Mouse (Mus musculus) megakaryocyte, embryonic 14.5 days (primary cell): ENCODE measurements around the gene Sh3kbp1. TPM values are rescaled to one million over a fixed set of nuclear protein-coding genes. Genes with fewer than 3 reads are reported as not detected.

Experiments used
- H3K27me3 ChIP-seq: replicated peaks from 2 replicates; pipeline ENCODE3; 2012; ENCODE audit warnings: inconsistent platforms
- H3K36me3 ChIP-seq: replicated peaks from 2 replicates; pipeline ENCODE3; 2012; ENCODE audit warnings: low read length, inconsistent platforms, mixed read lengths
- H3K4me1 ChIP-seq: 2 replicates; pipeline ENCODE4 v1.6.1; 2012; ENCODE audit warnings: inconsistent platforms
- H3K4me3 ChIP-seq: replicated peaks from 2 replicates; pipeline ENCODE3; 2012; ENCODE audit warnings: moderate library complexity, mild to moderate bottlenecking, inconsistent platforms
- H3K9me3 ChIP-seq: 2 replicates; pipeline ENCODE4 v1.6.1; 2012; ENCODE audit warnings: inconsistent platforms
- FLI1 ChIP-seq: IDR thresholded peaks from 2 replicates; pipeline ENCODE4 v1.6.1; 2012; ENCODE audit warnings: low read length, inconsistent platforms, mixed read lengths
- GATA1 ChIP-seq: IDR thresholded peaks from 3 replicates; pipeline ENCODE4 v1.6.1; 2012; ENCODE audit warnings: mixed read lengths, low read length, inconsistent platforms, borderline replicate concordance
- polyA plus RNA-seq: library from polyadenylated mRNA; stranded (reverse); fragments of >175 nt; gene quantifications from 2 replicates; pipeline ENCODE4 v1.2.3, GENCODE M21; 2012; ENCODE audit warnings: low replicate concordance; ENCODE audit not compliant: insufficient read depth

Sh3kbp1 gene
- polyA plus RNA-seq, 1 experiment = 1.9 TPM

GRCm38 (mm10) chrX:159850722-159851121 is 223.7 kb downstream of the Sh3kbp1 start:
- H3K36me3 ChIP-seq = no peaks in the 10 kb centered on the region
- H3K27me3 ChIP-seq = peaks cover 3% of the 10 kb centered on the region
- no peaks in the 10 kb centered on the region for H3K4me1 ChIP-seq
- TF ChIP-seq GATA1 (no peak), FLI1 (no peak)
- H3K4me3 ChIP-seq = no peak overlapping the region
- no peaks in the 10 kb centered on the region for H3K9me3 ChIP-seq

- no peak overlapping the region for H3K4me3 ChIP-seq
- TF ChIP-seq FLI1 = no peak
- TF ChIP-seq GATA1 = no peak
- no peaks in the 10 kb centered on the region for H3K9me3 ChIP-seq
- H3K27me3 ChIP-seq = peaks cover 5% of the 10 kb centered on the region
- no peaks in the 10 kb centered on the region for H3K36me3 ChIP-seq
- H3K4me1 ChIP-seq = no peaks in the 10 kb centered on the region
Measured at GRCm38 (mm10) chrX:159856866-159857265, 229.8 kb downstream of the Sh3kbp1 start.

- Histone ChIP-seq H3K9me3 (no peaks in the 10 kb centered on the region), H3K27me3 (peaks cover 6% of the 10 kb centered on the region), H3K4me3 (no peak overlapping the region), H3K4me1 (no peaks in the 10 kb centered on the region), H3K36me3 (no peaks in the 10 kb centered on the region)
- TF ChIP-seq GATA1 (no peak), FLI1 (no peak)
Measured at GRCm38 (mm10) chrX:159858126-159858525, 231.1 kb downstream of the Sh3kbp1 start.

- TF ChIP-seq FLI1 = no peak
- TF ChIP-seq GATA1 = no peak
- Histone ChIP-seq H3K9me3 (no peaks in the 10 kb centered on the region), H3K4me1 (no peaks in the 10 kb centered on the region), H3K36me3 (no peaks in the 10 kb centered on the region), H3K27me3 (peaks cover 7% of the 10 kb centered on the region), H3K4me3 (no peak overlapping the region)
Measured at GRCm38 (mm10) chrX:159860841-159861530, 233.9 kb downstream of the Sh3kbp1 start.

- no peaks in the 10 kb centered on the region for H3K9me3 ChIP-seq
- no peaks in the 10 kb centered on the region for H3K4me1 ChIP-seq
- TF ChIP-seq FLI1 (no peak), GATA1 (no peak)
- peaks cover 7% of the 10 kb centered on the region for H3K27me3 ChIP-seq
- no peak overlapping the region for H3K4me3 ChIP-seq
- no peaks in the 10 kb centered on the region for H3K36me3 ChIP-seq
Measured at GRCm38 (mm10) chrX:159867660-159868059, 240.6 kb downstream of the Sh3kbp1 start.

- TF ChIP-seq GATA1 (no peak), FLI1 (no peak)
- no peaks in the 10 kb centered on the region for H3K9me3 ChIP-seq
Measured at GRCm38 (mm10) chrX:159872521-159872920, 245.4 kb downstream of the Sh3kbp1 start.

GRCm38 (mm10) chrX:159877770-159878169 is 250.7 kb downstream of the Sh3kbp1 start:
- TF ChIP-seq FLI1 (no peak), GATA1 (no peak)
- H3K36me3 ChIP-seq = no peaks in the 10 kb centered on the region
- no peaks in the 10 kb centered on the region for H3K9me3 ChIP-seq
- no peak overlapping the region for H3K4me3 ChIP-seq
- no peaks in the 10 kb centered on the region; the same call in 1 of the 2 replicates for H3K4me1 ChIP-seq
- peaks cover 6% of the 10 kb centered on the region for H3K27me3 ChIP-seq

More at GRCm38 (mm10) chrX:159872521-159872920, 245.4 kb downstream of the Sh3kbp1 start:
- H3K4me1 ChIP-seq = no peaks in the 10 kb centered on the region; the same call in 1 of the 2 replicates
- peaks cover 10% of the 10 kb centered on the region for H3K27me3 ChIP-seq
- no peak overlapping the region for H3K4me3 ChIP-seq
- no peaks in the 10 kb centered on the region for H3K36me3 ChIP-seq

- Histone ChIP-seq H3K4me3 (no peak overlapping the region), H3K9me3 (no peaks in the 10 kb centered on the region), H3K4me1 (no peaks in the 10 kb centered on the region), H3K27me3 (peaks cover 8% of the 10 kb centered on the region), H3K36me3 (no peaks in the 10 kb centered on the region)
- no peak for TF ChIP-seq GATA1
- no peak for TF ChIP-seq FLI1
Measured at GRCm38 (mm10) chrX:159879455-159879854, 252.4 kb downstream of the Sh3kbp1 start.

- Histone ChIP-seq H3K27me3 (peaks cover 10% of the 10 kb centered on the region), H3K4me1 (no peaks in the 10 kb centered on the region), H3K36me3 (no peaks in the 10 kb centered on the region), H3K4me3 (no peak overlapping the region), H3K9me3 (no peaks in the 10 kb centered on the region)
- TF ChIP-seq FLI1 (no peak), GATA1 (no peak)
Measured at GRCm38 (mm10) chrX:159881576-159881975, 254.5 kb downstream of the Sh3kbp1 start.

GRCm38 (mm10) chrX:159896536-159896935 is 269.5 kb downstream of the Sh3kbp1 start:
- Histone ChIP-seq H3K36me3 (no peaks in the 10 kb centered on the region), H3K27me3 (peaks cover 16% of the 10 kb centered on the region), H3K4me3 (no peak overlapping the region), H3K9me3 (no peaks in the 10 kb centered on the region), H3K4me1 (no peaks in the 10 kb centered on the region)
- TF ChIP-seq GATA1 = no peak
- TF ChIP-seq FLI1 = no peak
